Comparison of ENCODE assay signal across 7 mouse cellular contexts in the genomic region with DNA sequence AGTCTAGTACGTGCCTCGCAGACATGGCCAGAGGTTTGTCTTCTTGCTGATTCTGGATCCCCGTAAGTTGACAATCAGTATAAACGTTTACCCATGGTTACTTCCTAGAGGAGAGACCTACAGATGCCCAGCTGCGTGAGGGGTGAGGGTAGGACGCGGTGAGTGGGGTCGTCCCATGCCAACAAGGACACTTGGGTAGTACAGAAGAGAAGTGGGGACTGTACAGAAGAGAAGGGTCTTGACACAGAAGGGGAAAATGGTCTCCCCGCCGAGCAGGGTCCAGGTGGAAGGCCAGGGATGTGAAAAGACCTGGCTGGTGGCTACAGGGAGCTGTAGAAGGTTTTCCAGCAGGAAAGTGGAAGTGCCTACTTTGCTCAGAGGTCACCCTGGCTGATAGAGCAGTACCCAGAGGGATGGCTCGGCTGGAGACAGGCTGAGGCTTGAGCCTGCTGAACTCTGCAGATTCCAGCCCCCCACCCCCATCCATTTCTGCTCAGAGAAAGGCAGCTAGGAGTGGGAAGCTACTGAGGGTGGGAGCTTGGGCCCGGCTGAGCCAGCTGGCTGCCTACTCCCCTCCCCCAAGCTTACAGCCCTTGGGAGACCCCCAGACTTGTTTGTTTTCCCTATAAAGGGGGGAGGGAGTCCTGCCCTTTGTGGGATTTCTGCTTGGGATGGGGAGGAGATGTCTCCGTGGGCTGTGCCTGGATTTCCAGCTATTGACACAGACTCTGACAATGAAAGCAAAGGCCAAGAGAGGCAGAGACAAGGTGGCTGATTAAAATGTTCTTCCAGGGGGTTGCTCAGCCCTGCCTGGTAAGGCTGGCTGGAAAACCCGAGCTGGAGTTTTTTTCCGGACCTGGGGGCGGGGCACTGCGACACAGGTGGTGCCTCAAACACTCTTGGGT. TPM values are rescaled to one million over a fixed set of nuclear protein-coding genes. Genes with fewer than 3 reads are reported as not detected.
DNase-seq lines count a peak whose midpoint lies in the region; ATAC-seq and TF ChIP-seq lines count a peak whose summit lies in the region.

No protein-coding gene starts in this region.

- H3K9me3 ChIP-seq in ES-E14 (ENCODE audit: control insufficient read depth, insufficient read depth, low read depth, low read length) = no peaks in the 10 kb centered on the region
- peaks cover 20% of the 10 kb centered on the region for H3K9me3 ChIP-seq in heart, embryonic 16.5 days (replicated peaks; ENCODE audit: control insufficient read depth, low read length)
- H3K9me3 ChIP-seq in limb, embryonic 13.5 days = peaks cover 4% of the 10 kb centered on the region

- peaks cover 86% of the 10 kb centered on the region for H3K27me3 ChIP-seq in heart, embryonic 16.5 days (ENCODE audit: control insufficient read depth, insufficient read depth, low read length)
- H3K27me3 ChIP-seq in limb, embryonic 13.5 days = 0 out of 2 replicates have a peak, but pooled peaks cover 13% of the 10 kb centered on the region

- peak overlapping the region; percentile 53 for H3K4me2 ChIP-seq in heart, embryonic 16.5 days (ENCODE audit: low read depth, low read length)
- H3K4me2 ChIP-seq in limb, embryonic 13.5 days (replicated peaks) = peak overlapping the region; percentile 54

- 33% methylated on average over 17 of the region's 17 CpGs for WGBS in heart, embryonic 16.5 days
- WGBS in limb, embryonic 13.5 days = 25% methylated on average over 17 of the region's 17 CpGs

- peak overlapping the region; percentile 15; the same call in 1 of the 2 replicates for H3K27ac ChIP-seq in ES-E14 (ENCODE audit: insufficient read depth, low read depth, low read length, poor library complexity, severe bottlenecking)
- peak overlapping the region; percentile 55 for H3K27ac ChIP-seq in heart, embryonic 16.5 days (ENCODE audit: low read length)
- H3K27ac ChIP-seq in limb, embryonic 13.5 days = peak overlapping the region; percentile 66

- H3K36me3 ChIP-seq in ES-E14 (ENCODE audit: control insufficient read depth, insufficient read depth, low read length, poor library complexity, severe bottlenecking) = no peaks in the 10 kb centered on the region
- no peaks in the 10 kb centered on the region for H3K36me3 ChIP-seq in heart, embryonic 16.5 days (ENCODE audit: control insufficient read depth, insufficient read depth)
- H3K36me3 ChIP-seq in limb, embryonic 13.5 days = no peaks in the 10 kb centered on the region

- peak overlapping the region; percentile 2; the same call in 1 of the 2 replicates for H3K9ac ChIP-seq in ES-E14 (ENCODE audit: insufficient read depth, low read depth, low read length, poor library complexity, severe bottlenecking)
- H3K9ac ChIP-seq in heart, embryonic 16.5 days (ENCODE audit: low read length) = 0 out of 2 replicates have a peak overlapping the region, but pooled peaks have one; percentile 22
- H3K9ac ChIP-seq in limb, embryonic 13.5 days = peak overlapping the region; percentile 35; the same call in 1 of the 2 replicates

- DNase-seq in ES-E14 (ENCODE audit: low read depth, low spot score) = no peak
- peak; percentile 86 for DNase-seq in ZHBTc4 (ENCODE audit: low read depth, low spot score)
- DNase-seq in retina, postnatal 1 day = peak; percentile 89
- no peak for DNase-seq in gastrocnemius, postnatal 10 days
- DNase-seq in cerebellum, adult 11-12 months = no peak

- peak overlapping the region; percentile 26 to 27; a peak in 2 of 4 replicates for H3K4me3 ChIP-seq in ES-E14 (ENCODE audit: insufficient read depth in 1 of 2, low read depth in 1 of 2, low read length in 2 of 2, poor library complexity in 1 of 2, severe bottlenecking in 1 of 2)
- H3K4me3 ChIP-seq in heart, embryonic 16.5 days (ENCODE audit: low read length) = peak overlapping the region; percentile 16
- H3K4me3 ChIP-seq in limb, embryonic 13.5 days = no peak overlapping the region

- peak; percentile 88 for ATAC-seq in heart, embryonic 16.5 days (replicated peaks; ENCODE audit: extremely low read depth, insufficient read depth, low FRiP score)
- ATAC-seq in limb, embryonic 13.5 days (ENCODE audit: low FRiP score, low read depth) = peak; percentile 91

- peaks cover 11 to 13% of the 10 kb centered on the region in 2 experiments; a peak in 3 of 4 replicates for H3K4me1 ChIP-seq in ES-E14 (ENCODE audit: control insufficient read depth in 2 of 2, insufficient read depth in 2 of 2, low read length in 2 of 2, poor library complexity in 1 of 2)
- peaks cover 13% of the 10 kb centered on the region for H3K4me1 ChIP-seq in heart, embryonic 16.5 days (ENCODE audit: control insufficient read depth, insufficient read depth, low read length)
- peaks cover 31% of the 10 kb centered on the region for H3K4me1 ChIP-seq in limb, embryonic 13.5 days

- in situ Hi-C loops in ES-E14 (cut with MboI; ENCODE audit: low sequenced_read_pairs in 2 of 2, unreplicated experiment in 2 of 2) = no loop called here

TF ChIP-seq in ES-E14, 5 proteins besides CTCF, POLR2A, EP300 and RAD21:
- TF ChIP-seq CHD2 (IDR thresholded peaks at IDR 0.05; ENCODE audit: low read depth, low read length) (peak; percentile 57; the same call in 1 of the 2 replicates), ZNF384 (IDR thresholded peaks at IDR 0.05; ENCODE audit: low read depth, low read length) (peak; percentile 98), MAFK (IDR thresholded peaks at IDR 0.05; ENCODE audit: insufficient read depth, low read depth, low read length) (no peak), ZC3H11A (IDR thresholded peaks at IDR 0.05; ENCODE audit: borderline replicate concordance, low read depth, low read length) (no peak), HCFC1 (IDR thresholded peaks at IDR 0.05; ENCODE audit: borderline replicate concordance, insufficient read depth, low read length) (no peak)

RNA-seq across cellular contexts. Expression of a gene that starts 11.2 kb away (rescaled TPM):
- total RNA-seq in ES-E14 (2012; rRNA removed) = 51.0 and 57.0 TPM in 2 replicates
- 9.8 and 10.8 TPM in 2 replicates for polyA plus RNA-seq in heart, embryonic 16.5 days (2015; fragmentation: Nextera tagmentation; extraction: Ambion mirVana)
- polyA plus RNA-seq in limb, embryonic 13.5 days (2015; fragmentation: Nextera tagmentation; extraction: Ambion mirVana) = 50.1 and 50.6 TPM in 2 replicates
- total RNA-seq in gastrocnemius, postnatal 10 days (2021) = 10 to 100 TPM; 20.5 to 25.6 TPM

Comparison
In these comparisons a context has a peak if more than half of its experiments do, and no peak if none do; other contexts are left out.
1. DNase-seq: peak in ZHBTc4 (single experiment) and retina, postnatal 1 day (single experiment); none in ES-E14 (single experiment), gastrocnemius, postnatal 10 days (single experiment) and cerebellum, adult 11-12 months (single experiment).
2. H3K27ac ChIP-seq: peak in every context shown above with its lines; median percentile 66 in limb, embryonic 13.5 days; 55 in heart, embryonic 16.5 days; 15 in ES-E14.
3. Peak in every context shown above with its lines, with median percentiles within 50 percentile points of each other: H3K9ac ChIP-seq.